Mouse (Mus musculus): ENCODE data around the gene Zer1. TPM values are rescaled to one million over a fixed set of nuclear protein-coding genes. Genes with fewer than 3 reads are reported as not detected.

The Zer1 gene
- polyA plus RNA-seq (2012), result 11.1 and 18.6 TPM in 2 replicates

GRCm38 (mm10) chr2:30124472-30125274 lies at the start of gene Zer1:
Gene Zer1 (minus strand): TSS chr2:30124585.
- no peak for TF ChIP-seq GATA1 (IDR thresholded peaks at IDR 0.05; ENCODE audit: low read length)

DNA sequence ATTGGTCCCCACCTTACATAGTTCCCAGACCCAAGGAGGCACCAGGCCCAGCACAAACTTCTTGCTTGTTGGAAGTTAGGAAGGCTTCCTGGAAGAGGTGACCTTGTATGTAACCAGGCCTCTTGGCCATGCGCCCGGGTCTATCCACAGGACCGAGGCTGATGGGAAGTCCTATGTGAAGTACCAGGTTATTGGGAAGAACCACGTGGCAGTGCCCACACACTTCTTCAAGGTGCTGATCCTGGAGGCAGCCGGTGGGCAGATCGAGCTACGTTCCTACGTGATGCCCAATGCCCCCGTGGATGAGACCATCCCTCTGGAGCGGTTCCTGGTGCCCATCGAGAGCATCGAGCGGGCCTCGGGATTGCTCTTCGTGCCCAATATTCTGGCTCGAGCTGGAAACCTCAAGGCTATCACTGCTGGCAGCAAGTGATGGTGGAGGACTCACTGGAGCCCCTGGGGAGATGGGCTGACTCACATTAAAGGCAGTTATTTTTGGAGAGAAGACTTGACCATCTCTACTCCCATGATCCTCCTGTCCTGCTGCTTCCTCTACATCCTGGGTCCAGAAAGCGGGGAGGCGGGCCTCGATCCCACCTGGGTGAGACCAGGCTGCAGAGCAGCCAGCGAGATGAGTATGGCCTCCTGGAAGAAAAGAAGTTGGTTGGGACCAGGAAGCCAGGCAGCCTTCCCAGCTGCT lies 49.3 kb upstream of the Zer1 start:
- no peak for TF ChIP-seq GATA1 (IDR thresholded peaks at IDR 0.05; ENCODE audit: low read length)

- no peak for TF ChIP-seq GATA1 (IDR thresholded peaks at IDR 0.05; ENCODE audit: low read length)
Measured at GRCm38 (mm10) chr2:30171997-30172382, 47.6 kb upstream of the Zer1 start.

GRCm38 (mm10) chr2:30171371-30171996 lies 47.1 kb upstream of the Zer1 start, which contains the start of gene Endog:
Gene Endog (plus strand): TSS chr2:30171493.
- TF ChIP-seq GATA1 (IDR thresholded peaks at IDR 0.05; ENCODE audit: low read length), result no peak

DNA sequence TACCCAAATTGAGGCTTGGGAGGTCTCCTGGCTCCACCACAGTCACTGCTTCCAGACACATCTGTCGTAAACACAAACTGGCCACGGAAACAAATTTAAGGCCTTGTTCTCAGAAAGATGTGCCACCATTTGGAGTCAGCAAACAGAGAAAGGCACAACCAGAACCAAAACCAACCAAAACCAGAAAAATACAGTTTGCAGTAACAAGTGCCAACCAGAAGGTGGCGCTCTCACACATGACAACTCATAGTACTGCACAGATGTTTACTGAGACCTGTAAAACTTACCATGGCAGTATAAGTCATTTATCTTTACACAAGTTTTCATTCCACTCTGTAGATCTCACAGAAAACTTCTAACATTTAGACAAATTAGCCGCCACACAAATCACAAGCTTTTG lies 42.3 kb upstream of the Zer1 start:
- no peak for TF ChIP-seq GATA1 (IDR thresholded peaks at IDR 0.05; ENCODE audit: low read length)

GRCm38 (mm10) chr2:30164340-30164932 lies 40.1 kb upstream of the Zer1 start:
- TF ChIP-seq GATA1 (IDR thresholded peaks at IDR 0.05; ENCODE audit: low read length), result no peak

DNA sequence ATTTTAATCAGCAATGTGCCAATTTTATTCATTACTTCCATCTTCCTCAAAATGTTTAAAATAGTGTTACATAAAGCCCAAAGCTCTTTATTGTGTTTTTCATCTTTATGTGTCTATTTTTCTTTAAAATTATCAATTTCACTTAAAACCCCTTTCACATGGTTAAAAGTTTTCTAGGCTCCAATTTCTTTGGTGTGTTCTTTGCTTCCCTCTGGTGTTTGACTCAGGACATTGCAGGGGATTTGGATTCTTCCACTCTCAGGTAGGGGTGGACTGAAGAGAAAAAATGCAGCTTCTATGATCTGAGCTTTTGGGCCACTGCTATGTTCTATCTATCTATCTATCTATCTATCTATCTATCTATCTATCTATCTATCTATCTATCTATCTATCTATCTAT lies 37.4 kb upstream of the Zer1 start:
- no peak for TF ChIP-seq GATA1 (IDR thresholded peaks at IDR 0.05; ENCODE audit: low read length)

GRCm38 (mm10) chr2:30152616-30153015 lies 28.2 kb upstream of the Zer1 start:
- TF ChIP-seq GATA1 (IDR thresholded peaks at IDR 0.05; ENCODE audit: low read length), result no peak

- TF ChIP-seq GATA1 (IDR thresholded peaks at IDR 0.05; ENCODE audit: low read length), result no peak
Measured at GRCm38 (mm10) chr2:30151840-30152239, 27.5 kb upstream of the Zer1 start.

DNA sequence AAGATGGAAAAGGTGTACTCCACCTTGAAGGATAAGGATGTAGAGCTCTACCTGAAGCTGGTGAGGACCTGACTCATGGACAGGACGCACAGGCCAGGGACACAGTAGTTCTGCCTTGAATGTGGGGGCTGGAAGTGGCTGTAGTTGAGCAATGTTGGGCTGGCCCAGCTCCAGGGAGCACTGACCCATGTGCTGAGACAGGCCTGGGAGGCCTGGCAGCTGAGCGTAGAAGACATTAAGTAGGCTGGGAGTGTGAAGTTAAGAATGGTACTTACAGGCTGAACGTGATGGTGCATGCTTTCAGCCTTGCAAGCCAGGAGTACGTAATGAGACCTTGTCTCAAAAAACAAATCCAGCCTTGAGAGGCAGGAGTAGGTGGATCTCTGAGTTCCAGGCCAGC lies 23.1 kb upstream of the Zer1 start:
- TF ChIP-seq GATA1 (IDR thresholded peaks at IDR 0.05; ENCODE audit: low read length), result no peak

- TF ChIP-seq GATA1 (IDR thresholded peaks at IDR 0.05; ENCODE audit: low read length), result no peak
Measured at GRCm38 (mm10) chr2:30144436-30144835, 20.1 kb upstream of the Zer1 start.

DNA sequence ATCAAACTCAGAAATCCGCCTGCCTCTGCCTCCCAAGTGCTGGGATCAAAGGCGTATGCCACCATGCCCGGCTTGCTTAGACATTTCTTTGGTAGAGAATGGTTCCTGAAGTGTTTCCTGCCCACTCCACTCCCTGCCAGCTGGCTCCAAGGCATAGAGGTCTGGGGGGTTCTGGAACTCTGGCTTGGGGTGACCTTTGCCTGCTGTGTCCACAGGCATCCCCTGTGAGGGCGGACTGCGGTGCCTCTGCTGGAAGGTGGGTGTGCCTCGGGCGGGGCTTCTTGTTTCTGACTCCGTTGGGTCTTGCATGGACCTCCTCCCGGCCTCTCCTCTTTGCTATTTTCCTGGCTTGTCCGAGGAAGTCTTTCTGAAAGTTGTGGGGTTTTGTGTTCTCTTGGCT lies 12.1 kb upstream of the Zer1 start:
- TF ChIP-seq GATA1 (IDR thresholded peaks at IDR 0.05; ENCODE audit: low read length), result no peak

GRCm38 (mm10) chr2:30134928-30135620 lies 10.7 kb upstream of the Zer1 start:
- no peak for TF ChIP-seq GATA1 (IDR thresholded peaks at IDR 0.05; ENCODE audit: low read length)

GRCm38 (mm10) chr2:30134378-30134711 lies 10.0 kb upstream of the Zer1 start:
- TF ChIP-seq GATA1 (IDR thresholded peaks at IDR 0.05; ENCODE audit: low read length), result no peak

GRCm38 (mm10) chr2:30133613-30134377 lies 9.4 kb upstream of the Zer1 start, which contains the start of gene Tbc1d13:
Gene Tbc1d13 (plus strand): TSS chr2:30133746.
- TF ChIP-seq GATA1 (IDR thresholded peaks at IDR 0.05; ENCODE audit: low read length), result no peak
